Mouse (Mus musculus) testis, adult 2 months (tissue): ENCODE results near the gene Rpl10-ps3.

Experiments
- CTCF ChIP-seq: fragments of 200-500 bp; IDR thresholded peaks from 2 replicates; pipeline ENCODE4 v1.5.1; 2012; ENCODE audit warnings: low read depth, mild to moderate bottlenecking, inconsistent platforms, low read length, moderate library complexity; ENCODE audit not compliant: control insufficient read depth, insufficient read depth, insufficient replicate concordance
- POLR2A ChIP-seq: fragments of 200-500 bp; IDR thresholded peaks from 2 replicates; pipeline ENCODE4 v1.6.1; 2012; ENCODE audit warnings: low read depth, mild to moderate bottlenecking, inconsistent platforms, low read length, moderate library complexity; ENCODE audit not compliant: control insufficient read depth

DNA sequence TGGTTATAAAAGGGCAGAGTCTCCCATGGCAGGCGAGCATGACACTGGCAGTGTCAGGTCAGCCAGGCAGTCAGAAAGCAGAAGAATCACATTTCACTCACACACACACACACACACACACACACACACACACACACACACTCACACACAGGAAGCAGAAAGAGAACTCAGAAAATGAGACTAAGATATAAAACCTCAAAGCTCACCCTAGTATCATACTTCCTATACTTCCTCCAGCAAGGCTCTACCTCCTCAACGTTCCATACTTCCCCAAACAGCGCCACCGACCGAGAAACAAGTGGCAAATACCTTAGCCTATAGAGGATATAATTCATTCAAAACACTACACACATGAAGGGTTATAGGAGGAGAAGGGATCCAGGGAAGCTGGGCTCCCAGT lies 18.5 kb upstream of the Rpl10-ps3 start:
- TF ChIP-seq CTCF, result no peak
- no peak for TF ChIP-seq POLR2A
